Mouse (Mus musculus): Measurements from ENCODE around the gene Notch2.

The Notch2 gene

DNA sequence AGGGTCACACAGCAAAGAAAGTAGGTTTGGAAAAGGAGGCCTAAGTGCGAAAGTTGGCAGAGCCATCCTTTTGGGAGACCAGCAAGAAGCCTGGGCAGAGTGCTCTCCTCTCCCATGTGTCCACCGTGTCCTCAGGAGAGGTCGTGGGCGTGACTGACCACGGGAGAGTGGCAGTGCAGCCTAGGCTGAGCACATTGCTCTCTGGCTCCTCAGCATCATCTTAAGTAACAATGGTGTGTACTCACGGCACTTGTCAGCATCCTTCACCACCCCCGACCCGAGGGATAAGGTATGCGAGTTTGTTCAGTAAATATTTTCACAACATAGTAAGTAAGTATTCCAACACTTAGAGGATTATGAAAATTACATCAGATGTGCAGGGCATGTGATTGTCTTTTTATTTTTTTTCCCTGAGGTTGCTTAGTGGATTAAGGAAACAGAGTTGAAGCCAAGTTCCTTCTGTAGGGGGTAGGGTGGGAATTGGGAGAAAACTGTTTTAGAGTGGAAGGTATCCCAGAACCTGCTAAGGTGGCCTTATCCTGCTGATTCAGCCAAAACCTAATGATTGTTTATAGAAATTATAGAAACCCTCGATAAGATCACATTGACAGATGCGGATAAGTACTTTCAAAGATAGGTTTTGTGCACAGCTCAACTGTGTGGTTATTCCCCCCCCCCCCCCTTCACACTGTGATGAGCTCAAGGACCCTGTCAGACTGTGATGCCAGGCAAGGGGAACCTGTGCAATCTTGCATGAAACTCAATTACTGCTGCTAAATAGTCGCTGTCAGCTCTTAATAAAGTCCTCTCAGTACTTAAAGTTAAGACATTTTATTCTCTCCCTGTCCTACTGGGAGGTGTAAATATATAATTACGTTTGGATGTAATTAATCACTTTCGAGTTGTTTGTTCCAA is 37.4 kb downstream of the Notch2 start:
- no peak for DNase-seq (ENCODE audit: low spot score in 2 of 2)

DNA sequence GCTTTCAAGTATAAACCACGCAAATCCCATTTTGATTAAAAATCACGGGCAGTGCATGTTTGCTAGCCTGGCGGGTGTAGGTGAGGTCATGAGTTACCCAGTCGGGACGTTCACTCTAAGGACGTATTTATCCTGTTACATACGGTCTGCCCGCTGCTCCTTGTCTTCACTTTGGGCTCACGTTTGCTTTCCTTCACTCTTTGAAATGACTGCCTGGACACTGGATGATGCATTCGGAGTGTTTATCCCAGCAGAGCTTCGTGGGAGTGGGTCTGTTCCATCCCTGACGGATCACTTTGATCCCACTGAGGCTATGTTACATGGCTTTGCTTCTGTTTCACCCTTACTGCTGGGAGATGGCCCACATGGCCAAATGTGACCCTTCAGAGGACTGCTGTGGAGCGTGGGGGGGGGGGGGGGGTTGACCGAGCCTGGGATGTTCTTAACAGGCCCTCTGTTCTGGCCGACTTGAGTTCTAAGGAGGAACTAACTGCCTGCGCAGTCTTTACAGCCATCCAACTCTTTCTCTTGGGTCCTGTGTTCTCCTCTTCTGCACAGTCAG is 38.2 kb downstream of the Notch2 start:
- DNase-seq (ENCODE audit: low spot score in 2 of 2), result no peak

DNA sequence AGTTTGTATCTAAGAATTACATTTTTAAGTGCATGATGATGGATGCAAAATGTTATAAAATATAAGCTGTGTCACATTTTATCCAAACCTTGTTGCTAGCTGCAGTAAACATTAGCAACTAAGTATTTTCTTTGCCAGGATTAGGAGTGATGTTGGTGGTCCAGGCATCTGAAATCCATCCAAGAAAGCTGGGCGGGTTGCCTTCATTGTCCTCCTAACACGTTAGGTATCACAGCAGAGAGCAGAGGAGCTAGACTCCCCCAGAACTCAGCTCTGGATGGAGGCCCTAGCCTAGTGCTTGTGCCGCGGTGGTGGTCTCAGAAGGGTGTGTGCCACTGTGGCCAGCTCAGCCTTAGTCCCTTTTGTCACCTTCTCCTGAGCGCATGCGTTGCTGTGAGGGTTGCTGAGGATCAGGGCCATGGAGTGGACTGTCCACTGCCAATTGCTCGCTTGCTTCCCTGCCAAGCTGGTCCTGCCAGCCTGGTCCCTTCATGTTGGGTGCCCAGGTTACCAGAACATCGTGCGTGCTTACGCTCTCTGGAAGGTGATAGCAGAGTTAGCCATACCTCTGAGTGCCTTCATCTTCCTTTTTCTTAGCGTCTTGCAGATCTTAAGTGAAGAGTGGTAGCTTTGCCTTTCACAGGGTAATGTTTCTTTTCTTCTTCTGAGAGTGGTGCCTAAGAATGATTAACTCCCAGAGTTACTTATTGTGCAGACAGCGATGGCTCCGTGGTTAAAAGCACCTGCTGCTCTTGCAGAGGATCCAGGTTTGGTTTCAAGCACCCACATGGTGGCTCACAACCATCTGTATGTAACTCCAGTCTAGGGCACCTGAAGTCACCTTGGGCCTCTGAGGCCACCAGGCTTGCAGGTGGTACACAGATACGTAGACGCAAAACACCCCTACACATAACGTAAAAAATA is 39.4 kb downstream of the Notch2 start:
- DNase-seq (ENCODE audit: low spot score in 2 of 2), result no peak

DNA sequence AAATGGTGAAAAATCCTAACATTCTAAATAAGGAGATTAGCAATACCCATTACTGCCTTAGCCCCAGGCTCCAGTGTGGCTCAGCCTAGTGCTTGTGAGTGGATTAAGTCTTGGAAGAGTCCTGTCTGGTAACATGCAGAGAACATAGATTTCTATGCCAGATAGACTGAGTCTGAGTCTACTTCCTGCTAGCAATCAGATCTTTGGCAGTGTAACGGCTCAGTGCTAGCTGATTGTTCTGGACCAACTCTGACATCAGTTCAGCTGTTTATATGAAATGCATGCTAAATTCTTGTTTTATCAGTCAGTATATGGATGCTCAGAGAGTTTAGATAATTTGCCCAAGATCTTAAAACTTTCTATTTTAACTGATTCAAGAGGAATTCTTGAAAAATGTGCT is 40.5 kb downstream of the Notch2 start:
- no peak for DNase-seq (ENCODE audit: low spot score in 2 of 2)

DNA sequence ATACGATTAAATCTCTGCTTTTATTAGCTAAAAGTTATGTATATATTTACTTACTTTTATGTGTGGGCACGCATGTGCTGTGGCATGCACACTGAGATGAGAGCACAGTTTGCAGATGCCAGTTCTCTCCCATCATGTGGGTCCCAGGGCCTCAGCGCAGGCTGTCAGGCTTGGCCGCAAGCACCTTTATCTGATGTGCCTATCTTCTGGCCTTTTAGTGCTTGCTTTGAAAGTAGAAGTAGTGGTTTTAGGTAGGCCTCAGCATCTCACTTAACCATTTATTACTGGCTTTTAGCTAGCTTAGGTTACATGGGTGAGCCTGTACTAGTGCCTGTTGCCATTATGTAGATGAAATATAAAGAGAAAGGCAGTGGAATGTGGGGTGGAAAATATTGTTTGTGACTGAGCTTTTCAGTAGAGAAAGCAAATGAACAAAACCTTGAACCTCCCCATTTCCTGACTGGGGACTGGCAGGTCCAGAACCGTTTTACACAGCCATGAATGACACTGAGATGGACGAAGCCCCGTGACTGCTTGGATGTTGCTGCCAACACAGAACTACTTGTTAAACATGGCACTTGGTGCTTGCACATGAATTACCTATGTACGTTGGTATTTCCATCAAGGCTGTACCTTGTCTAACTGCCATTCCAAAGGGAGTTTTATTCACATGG is 41.1 kb downstream of the Notch2 start:
- DNase-seq (ENCODE audit: low spot score in 2 of 2), result no peak

DNA sequence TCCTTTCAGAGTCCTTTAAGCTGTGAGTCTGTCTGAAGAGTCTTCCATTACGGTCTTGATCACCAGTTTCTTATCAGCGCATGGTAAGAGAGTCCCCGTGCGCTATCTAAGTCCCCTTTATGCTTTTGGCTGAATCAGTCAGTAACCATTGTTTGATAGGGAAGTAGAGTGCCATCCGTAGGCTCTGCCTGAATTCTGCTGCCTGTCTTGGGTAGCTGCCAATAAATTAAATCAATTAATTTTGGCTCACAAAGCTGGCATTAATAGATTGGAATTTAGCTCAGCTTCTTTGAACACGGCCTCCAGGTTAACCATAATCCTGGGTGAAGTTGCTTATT is 41.6 kb downstream of the Notch2 start:
- DNase-seq (ENCODE audit: low spot score in 2 of 2), result no peak

DNA sequence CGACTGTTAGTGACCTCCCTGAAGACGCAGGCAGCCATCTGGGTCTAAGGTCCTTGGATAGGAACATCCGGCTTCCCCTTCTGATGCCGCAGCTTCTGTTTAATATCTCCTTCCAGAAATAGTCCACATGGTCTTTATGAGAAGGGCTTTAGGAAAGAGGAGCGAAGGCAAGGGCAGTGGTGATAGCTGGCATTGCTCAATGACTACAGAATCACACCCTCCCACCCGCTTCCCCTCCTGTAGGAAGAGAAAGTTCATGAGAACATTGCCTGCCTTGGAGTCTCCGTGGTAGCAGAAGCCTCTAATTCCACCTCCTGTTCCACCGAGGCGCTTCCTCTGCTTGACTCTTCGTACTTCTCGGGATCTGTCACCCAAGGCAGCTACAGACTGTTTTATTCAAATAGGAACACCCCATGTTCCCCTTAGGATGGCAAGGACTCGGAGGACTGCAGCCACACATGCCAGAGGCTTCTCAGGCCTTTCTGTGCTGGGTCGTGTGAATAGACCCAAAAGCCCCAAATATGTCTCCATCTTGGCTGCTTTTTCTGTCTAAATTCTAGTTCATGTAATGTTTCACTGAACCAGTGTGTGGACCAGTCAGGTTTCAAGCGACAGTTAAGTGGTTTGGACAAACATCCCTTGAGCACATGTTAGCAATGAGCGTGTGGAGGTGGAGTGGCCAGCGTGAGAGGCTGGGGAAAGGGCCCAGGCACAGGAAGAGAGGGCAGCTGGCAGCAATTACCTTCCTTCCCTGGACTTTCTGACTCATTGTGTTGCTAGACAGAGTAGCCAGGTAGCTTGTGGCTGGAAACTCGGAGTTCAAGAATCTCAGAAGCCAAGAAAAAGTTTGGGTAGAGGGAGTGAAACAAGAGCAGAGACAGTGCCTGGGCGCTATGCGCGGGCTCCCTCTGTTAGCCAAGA is 42.7 kb downstream of the Notch2 start:
- no peak for DNase-seq (ENCODE audit: low spot score in 2 of 2)

DNA sequence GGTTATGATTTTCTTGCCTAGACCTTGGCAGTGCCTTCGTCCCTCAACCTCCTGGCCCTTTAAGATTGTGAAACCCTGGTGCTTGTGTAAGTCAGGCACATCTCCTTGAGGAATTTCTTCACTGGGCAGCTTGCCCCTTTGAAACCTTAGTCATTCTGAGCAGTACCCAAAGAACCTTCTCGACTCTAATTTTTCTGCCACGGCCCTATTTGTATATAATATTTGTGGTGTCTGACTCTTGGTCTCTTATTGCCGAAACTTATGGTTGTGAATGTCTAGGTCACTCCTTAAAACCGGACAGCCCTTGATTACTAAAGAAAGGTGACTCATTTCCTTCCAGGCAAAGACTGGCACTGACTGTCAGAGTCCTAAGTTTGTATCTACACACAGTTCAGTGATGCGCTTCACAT is 43.6 kb downstream of the Notch2 start:
- DNase-seq (ENCODE audit: low spot score in 2 of 2), result no peak

DNA sequence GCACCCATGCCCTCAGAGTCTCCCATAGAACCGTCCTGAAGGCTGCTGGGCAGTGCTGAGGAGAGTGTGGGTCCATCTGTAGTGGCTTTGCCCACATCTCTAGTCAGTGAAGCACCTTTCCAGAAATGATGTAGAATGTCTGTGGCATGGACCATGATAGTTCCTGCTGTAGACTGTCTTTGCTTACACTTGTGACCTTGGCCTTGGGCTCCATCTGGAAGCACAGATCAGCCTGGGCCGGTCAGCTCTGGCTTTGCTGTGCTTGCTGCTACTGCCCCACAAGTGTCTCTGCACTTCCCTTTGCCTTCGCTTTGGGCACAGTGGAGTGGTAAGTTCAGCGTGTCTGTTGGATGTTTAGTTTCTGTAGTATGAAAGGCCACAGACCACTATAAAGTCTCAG is 45.7 kb downstream of the Notch2 start:
- DNase-seq (ENCODE audit: low spot score in 2 of 2), result no peak

DNA sequence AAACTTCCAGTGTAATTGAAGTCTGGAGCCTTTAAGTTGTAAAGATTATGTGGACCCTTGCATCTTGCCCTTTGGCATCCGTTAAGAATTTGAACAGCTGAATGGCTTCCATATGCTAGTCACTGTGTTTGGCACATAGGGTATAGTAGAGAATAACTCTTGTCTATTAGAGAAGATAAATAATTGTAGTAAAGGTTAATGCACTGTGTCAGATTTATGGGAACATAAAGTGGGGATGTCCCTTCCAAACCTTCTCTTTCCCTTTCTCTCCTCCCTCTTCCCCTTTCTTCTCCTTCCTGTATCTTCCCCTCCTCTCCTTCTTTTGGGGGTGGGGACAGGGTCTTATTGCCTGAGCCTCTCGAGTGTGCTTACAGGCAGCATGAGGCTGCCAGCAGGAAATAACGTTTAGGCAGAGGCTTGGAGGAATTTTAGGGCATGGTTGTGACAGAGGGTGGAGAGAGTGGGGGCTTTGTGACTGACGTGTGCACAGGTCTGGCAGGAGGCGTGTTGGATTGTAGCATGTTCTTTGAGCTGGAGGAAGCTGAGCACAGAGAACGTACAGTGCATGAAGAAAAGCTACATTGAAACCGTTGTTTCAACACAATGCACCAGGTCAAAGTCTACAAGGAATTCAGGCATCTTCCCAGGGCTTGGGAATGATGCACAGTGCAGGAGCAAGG is 47.8 kb downstream of the Notch2 start:
- no peak for DNase-seq (ENCODE audit: low spot score in 2 of 2)

DNA sequence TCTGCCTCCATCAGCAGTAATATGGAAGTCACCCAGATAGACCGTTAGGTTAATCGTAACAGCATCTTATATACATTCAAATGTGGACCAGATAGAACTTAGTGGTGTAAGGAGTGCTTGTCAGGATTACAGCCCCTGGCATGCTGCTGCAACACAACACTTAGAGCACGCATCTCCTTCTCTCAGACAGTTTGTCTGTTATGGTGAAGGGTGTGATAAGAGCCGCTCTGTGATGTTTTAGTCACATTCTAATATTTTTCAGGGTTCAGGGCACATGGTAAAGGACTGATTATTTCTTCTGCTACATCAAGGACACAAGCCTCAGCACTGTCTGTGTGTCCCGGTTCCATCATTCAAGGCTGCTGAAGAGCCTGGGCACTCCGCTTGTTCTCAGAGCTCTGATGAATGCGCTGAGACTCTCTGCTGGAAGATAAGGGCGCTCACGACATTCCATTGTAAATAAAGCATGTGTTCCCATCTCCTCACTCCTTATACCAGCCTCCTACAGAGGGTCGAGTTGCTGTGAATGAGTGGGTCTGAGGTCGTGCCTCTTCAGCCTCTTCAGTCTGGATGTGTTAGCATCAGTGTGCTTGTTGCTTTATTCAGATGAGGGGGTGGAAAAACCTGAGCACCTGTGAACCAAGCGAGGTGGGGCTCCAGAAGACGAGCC is 48.5 kb downstream of the Notch2 start:
- no peak for DNase-seq (ENCODE audit: low spot score in 2 of 2)

DNA sequence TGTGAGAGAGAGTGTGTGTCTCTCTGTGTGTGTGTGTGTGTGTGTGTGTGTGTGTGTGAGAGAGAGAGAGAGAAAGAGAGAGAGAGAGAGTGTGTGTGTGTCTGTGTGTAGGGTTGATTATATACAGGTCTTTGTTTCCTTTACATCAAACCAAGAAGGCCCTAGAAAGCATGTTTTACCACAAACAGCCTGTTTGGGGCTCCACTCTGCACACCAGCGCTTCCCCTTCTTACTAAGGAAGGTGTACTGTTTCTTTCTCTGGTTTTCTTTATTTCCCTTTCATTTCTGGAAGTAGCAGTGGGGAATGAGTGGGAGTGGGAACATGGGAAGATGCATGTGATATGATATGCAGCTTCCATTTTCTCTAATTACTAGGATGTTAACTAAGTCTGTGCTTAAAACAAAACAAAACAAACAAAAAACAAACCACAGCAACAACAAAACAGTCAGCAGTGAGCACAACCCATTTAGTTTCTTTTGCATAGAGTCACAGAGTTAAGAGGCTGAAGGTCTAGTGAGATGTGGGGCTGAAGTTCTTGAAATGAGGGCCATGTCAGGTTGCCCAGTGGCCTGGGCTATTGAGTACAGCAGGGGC is 49.4 kb downstream of the Notch2 start:
- DNase-seq (ENCODE audit: low spot score in 2 of 2), result no peak

DNA sequence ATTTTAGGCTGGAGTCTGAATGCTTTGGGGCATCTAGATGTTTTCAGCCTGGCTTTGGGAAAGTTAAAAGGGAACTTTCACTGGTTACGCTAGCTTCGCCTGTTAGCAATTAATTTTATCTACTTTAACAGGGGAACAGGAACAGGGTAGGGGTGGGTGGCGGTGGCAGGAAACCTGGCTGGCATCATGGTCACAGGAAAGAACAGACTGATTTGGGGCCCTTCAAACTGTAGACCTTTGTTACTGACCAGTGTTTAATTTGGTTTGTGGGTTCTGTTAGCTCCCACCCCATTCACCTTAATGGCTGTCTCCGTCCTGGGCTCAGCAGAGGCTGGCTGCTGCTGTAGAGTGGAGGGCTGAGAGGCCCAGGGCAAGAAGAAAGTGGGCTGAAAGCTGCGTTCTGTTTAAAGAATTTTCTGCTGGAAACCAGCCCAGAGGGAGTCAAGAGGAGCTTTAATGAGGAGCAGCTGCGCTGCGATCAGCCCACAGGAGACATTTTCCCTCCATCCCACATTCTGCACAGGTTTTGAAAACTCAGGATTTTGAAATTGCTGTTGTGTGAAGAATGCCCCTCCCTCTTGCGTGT is 50.0 kb downstream of the Notch2 start:
- DNase-seq (ENCODE audit: low spot score in 2 of 2), result no peak

DNA sequence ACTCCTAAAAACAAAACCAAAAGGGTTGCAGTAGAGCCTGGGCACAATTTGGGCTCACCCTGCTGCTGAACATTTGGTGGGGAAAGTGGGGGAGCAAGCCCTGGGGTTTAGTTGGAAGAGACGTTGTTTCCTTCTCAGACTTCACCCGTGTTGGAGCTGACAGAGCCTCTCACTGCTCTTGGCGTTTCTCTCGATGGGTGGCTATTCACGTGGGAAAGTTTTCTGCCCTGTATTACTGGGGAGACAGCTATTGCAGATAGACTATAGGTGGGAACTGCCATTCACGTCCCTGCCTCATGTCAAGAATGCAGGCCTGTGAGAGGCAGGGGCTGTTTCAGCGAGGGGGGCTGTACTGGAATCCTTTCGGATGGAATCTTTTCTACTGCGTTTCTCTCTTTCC is 50.5 kb downstream of the Notch2 start:
- DNase-seq (ENCODE audit: low spot score in 2 of 2), result no peak

DNA sequence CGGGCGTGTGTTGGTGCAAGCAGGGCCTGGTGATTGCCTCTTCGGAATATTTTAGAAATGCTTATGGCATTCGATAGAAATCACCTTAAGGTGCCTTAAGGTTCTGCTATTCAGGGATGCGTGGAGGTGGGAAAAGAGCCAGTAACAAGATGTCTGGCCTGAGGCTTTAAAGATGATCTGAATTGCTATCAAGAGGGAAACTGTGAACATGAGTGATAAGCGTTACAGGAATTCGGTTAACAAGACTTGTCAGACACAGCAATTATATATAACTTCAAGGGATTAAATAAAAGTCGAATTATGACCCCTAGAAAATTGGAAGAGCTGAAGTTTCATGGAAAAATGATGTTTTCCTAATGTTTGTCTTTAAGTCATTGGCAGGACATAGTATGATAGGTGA is 51.7 kb downstream of the Notch2 start:
- no peak for DNase-seq (ENCODE audit: low spot score in 2 of 2)

DNA sequence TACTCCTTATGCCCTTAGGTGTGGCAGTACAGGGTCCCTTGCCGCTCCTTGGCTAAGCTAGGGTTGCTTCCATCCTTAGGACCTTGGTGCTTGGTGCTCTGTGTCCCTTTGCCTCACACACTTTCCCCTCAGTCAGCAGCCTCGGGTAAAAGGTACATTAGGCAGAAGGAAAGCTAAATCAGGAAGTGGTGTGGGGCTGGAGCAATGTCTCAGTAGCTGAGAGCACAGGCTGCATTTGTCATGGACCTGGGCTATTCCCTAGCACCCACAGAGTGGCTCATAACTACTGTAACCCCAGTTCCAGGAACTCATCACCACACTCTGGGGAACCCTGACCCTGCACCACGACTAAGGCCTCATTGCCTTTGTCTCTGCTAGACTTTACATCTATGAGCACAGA is 53.1 kb downstream of the Notch2 start:
- DNase-seq (ENCODE audit: low spot score in 2 of 2), result no peak

DNA sequence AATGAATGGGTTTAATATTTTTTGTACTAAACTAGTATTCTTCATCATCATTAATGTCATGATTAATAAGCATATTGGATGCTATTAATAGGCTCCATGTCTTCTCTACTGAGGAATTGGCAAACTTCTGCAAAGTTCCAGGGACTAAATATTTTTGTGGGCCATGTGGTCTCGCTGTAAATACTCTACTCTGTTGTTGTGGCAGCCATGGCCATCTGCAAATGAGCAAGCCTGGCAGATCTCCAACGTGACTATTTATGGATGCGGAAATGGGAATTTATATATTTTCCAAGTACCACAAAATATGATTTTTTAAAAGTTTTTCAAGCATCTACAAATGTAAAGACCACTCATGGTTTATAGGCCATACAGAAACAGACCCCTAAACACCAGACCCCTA is 54.1 kb downstream of the Notch2 start:
- no peak for DNase-seq (ENCODE audit: low spot score in 2 of 2)

DNA sequence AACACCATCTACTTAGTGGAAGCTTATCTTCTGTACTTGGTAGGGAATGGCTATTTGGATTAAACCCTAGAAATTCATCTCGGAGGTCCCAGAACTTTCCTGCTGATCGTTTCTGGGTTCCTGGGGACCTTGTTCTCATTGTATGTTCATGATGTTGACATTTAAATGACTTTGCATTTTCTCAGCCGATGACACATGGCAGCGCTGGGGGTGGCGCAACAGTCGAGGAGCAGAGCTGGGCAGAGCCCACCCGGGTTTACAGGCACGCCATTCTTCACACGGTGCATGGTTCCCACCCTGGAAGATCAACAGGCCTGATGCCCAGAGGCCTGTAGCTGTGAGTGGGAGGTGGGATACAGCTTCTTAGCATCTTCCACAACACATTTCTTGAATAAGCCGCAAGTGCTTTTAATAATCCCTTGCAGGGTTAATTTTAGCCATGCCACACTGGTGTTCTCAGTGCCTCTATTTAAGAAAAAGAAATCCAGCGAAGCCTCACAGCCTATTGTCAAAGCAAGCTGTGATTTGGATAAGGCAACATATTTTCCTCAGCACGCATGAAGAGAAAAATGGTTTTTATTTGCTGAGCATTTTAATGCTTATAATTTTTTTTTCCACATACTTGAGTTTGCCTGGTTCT is 54.6 kb downstream of the Notch2 start:
- no peak for DNase-seq (ENCODE audit: low spot score in 2 of 2)

DNA sequence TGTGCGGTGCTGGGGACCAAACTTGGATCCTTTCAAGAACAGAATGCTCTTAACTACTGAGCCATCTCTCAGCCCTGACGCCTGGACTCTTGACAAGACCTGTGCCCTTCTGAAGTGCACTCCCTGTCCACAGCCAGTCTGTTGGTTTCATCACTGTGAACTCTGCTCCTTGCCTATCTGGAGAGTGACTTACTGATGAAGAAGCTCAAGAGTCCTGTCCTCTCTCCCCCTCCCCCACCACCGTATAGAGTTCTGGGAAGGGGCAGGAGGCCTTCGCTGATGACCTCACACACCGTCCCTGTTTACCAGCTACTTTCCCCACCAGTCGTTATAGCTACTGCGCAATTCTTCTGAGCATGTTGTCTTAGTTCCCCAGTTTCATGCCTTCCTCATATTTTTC is 55.8 kb downstream of the Notch2 start:
- no peak for DNase-seq (ENCODE audit: low spot score in 2 of 2)
